Mouse (Mus musculus): ENCODE measurements around the gene Baat. TPM values are rescaled to one million over a fixed set of nuclear protein-coding genes. Genes with fewer than 3 reads are reported as not detected.
"Not testable (repeated sequence)": the region's sequence is repeated elsewhere in the genome, so short reads cannot be mapped to it uniquely, and the experiment has no call there.

Gene Baat
- total RNA-seq (2017) = not detected in 3 replicates

DNA sequence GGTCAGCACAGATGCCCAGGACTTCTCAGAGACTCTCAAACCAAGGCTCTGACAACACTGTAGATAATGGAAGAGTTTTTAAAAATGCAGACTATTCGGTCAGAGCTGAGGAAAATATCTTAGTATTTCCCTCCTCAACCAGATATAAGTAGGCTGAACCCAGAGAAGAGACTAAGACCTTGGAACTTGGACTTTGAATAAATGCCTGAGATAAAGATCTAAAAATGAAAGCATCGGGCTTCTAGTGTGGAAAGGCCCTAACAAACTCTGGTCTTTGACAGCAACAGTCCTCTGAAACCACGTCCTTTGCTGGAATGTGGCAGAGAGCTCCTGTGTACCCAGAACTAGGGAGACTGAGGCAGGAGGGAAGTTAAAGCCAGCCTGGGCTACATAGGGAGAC lies at the start of gene Baat:
Gene Baat (minus strand): TSS at position 172 of the 400 bp plus-strand sequence.
- no peak for ATAC-seq (replicated peaks; ENCODE audit: insufficient number of reproducible peaks, low FRiP score, low TSS enrichment, poor library complexity, severe bottlenecking)

DNA sequence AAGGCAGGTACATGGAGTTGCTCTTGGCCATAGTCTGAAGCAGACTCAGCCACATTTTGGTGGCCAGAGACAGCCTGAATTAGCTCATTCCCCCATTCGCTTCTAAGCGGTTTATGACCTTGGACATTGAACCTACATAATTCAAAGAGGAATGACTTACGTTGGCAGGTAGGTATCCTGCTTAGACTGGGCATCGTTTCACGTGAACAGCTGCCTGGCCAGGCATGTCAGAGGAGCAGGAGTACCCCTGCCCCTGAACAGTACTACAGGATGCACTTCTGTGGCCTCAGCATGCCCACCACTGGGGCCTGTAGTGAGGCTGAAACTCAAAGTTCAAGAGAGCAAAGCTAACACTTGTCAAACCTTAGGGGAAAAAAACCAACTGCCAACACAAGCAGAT lies 47.0 kb upstream of the Baat start:
- ATAC-seq (replicated peaks; ENCODE audit: insufficient number of reproducible peaks, low FRiP score, low TSS enrichment, poor library complexity, severe bottlenecking) = no peak

DNA sequence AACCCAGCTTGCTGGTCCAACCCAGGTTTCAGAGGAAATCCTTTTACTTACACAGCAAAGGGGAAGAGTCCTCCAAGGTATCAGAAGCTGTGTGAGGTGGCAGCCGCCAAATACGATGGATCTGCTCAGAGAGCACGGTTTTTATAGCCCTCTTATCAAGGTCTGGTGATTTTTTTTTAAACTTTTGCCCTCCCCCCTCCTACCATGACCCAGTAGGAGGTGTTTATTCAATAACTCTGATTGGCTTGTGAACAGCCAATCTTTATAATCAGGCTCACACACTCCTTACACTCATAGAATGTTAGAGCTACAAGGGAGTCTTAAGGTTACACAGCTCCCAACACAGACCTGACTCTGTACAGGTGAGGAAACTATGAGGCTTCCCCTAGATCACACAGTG lies 43.0 kb upstream of the Baat start, which contains the start of gene Aldob:
Gene Aldob (minus strand): TSS at position 164 of the 400 bp plus-strand sequence.
- ATAC-seq (replicated peaks; ENCODE audit: insufficient number of reproducible peaks, low FRiP score, low TSS enrichment, poor library complexity, severe bottlenecking) = no peak

DNA sequence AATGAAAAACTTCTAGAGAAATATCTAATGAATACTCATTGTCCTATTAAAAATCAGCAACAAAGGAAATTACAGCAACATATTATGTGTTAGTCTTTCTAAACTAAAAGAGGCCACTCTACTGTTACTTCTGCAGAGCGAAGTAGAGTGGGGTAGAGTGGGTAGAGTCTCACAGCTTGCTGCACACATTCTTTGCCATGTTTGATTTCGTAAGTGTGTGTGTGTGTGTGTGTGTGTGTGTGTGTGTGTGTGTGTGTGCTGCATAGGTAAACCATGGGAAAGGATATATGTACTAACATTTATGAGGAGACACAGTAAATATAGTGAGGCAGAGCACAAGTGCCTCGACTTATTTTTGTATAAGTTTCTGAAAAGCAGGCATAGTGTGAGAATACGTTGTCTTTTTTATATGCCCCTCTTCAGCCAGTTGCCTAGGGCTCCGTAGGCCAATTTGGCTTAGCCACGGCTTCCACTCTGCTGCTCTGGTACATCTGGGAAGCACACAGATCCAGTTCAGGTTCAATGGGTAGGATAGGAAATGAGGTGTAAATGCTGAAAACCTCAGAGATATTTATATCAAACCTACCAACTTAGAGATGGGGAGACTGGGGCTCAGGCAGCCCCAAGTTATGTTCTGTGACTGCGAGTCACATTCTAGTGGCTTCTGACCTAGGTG lies 41.3 kb upstream of the Baat start:
- ATAC-seq (replicated peaks; ENCODE audit: insufficient number of reproducible peaks, low FRiP score, low TSS enrichment, poor library complexity, severe bottlenecking) = no peak

DNA sequence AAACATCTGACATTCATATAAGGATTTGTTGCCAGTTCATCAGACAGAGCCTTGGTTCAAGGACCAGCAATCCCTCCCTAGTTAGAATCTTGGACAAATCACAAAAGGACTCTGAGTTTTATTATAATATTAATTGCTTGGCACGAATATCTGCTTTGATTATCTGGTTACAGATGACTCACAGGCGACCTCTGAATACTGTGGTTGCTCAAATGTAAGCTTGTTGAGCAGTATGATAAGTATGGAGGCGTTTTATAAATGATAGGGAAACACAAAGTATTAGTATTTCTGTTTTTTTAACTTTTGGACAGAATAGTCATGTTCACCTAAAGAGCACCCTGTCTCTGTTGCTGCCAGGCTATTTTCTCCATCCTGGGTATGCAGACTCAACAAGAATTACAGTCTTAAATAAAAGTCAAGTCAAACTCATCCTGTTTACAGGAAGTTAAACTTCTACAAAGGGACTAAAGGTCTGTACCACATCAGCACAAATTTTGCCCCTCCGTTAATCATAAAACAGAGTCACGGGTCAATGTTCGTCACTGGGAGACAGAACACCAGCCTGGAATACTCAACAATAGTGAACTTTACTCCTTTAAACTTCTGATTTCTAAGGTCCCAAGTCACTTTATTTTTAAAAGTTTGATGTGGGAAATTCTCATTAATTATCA lies 40.7 kb upstream of the Baat start:
- ATAC-seq (replicated peaks; ENCODE audit: insufficient number of reproducible peaks, low FRiP score, low TSS enrichment, poor library complexity, severe bottlenecking) = no peak

DNA sequence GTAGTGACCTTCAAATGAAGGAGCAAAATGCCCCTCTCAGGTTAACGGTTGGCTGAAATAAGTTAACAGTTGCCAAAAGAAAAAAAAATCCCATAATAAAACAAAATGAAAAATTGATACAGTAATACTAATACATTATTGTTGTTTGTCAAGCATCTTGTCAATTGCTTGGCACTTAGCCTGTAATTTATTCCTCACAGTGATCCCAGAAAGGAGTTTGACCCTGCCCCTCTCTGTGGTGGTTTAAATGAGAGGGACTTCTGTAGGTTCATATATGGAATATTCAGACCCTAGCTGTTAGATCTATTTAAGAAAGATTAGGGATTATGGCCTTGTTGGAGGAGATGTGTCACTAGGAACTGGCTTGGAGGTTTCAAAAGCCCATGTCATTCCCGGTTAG lies 39.7 kb upstream of the Baat start:
- no peak for ATAC-seq (replicated peaks; ENCODE audit: insufficient number of reproducible peaks, low FRiP score, low TSS enrichment, poor library complexity, severe bottlenecking)

DNA sequence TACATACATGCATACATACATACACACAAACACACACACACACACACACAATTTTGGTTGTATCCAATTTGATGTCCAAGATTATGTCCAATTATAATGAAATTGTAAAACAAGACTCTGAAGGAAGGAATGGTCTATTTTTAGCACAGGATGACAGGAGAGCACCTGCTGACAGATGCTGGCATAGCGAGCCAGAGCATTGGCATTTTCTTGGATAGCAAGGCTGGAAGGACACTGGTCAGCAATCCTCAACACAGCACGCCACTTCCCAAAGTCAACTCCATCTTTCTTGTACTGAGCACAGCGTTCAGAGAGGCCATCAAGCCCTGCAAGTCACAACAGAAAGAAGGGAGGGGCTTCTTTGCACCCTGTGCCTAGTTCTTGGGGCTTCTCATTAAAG lies 34.6 kb upstream of the Baat start:
- ATAC-seq (replicated peaks; ENCODE audit: insufficient number of reproducible peaks, low FRiP score, low TSS enrichment, poor library complexity, severe bottlenecking) = no peak

DNA sequence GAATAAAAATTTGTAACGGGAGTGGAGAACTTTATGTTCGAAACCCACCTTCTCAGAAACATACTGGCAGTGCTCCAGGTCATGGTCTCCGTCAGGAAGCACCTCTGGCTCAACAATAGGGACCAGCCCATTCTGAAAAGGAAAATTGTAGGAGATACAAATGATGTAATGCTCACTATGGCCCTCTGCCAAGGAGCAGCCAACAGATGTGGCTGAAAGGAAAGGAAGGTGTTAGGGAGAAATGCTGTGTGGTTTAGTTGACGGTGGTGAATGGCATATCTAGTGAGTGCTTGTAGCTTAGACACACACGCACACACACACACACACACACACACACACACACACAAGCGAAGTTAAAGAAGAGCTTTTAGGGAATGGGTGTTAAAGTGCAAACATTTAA lies 33.3 kb upstream of the Baat start:
- no peak for ATAC-seq (replicated peaks; ENCODE audit: insufficient number of reproducible peaks, low FRiP score, low TSS enrichment, poor library complexity, severe bottlenecking)

DNA sequence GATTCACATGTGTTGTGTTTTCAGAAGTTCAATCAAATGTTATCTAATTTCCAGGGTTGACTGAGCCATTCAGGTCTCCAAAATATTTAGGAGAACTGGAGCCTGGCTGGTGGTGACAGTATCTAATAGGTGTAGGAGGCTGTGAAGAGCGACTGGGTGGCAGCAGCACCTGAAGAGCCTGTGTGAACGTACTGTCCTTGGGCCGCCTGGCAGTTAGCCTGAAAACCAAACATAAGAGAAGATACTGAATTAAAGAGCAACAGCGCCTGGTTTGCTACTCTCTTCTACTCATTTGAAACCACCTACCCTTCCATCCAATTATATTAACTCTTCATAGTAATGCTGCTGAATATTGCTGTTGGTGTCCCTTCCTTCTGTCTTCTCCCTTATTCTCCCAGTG lies 30.3 kb upstream of the Baat start:
- no peak for ATAC-seq (replicated peaks; ENCODE audit: insufficient number of reproducible peaks, low FRiP score, low TSS enrichment, poor library complexity, severe bottlenecking)

DNA sequence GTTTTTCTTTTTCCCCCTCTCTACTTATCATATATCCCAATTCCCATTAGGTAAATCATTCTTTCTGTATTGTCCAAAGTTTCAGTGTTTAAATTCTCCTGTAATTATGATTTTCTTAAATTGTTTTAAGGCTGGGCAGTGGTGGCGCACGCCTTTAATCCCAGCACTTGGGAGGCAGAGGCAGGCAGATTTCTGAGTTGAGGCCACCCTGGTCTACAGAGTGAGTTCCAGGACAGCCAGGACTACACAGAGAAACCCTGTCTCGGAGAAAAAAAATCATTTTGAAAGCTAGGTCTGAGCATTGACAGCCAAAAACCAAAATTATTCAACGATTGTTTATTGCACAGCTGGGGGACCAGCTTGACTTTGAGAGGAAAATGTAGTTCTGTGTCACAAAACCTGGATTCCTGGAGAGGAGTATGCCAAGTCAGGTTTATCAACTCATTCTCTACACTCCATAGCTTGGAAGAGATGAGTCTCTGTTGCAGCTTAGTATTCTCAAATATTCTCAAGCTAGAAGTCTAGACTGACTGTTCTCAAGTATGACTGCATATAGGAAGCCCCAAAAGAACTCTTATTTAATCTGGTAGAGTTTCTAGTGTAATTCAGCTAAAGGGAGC lies 29.4 kb upstream of the Baat start:
- no peak for ATAC-seq (replicated peaks; ENCODE audit: insufficient number of reproducible peaks, low FRiP score, low TSS enrichment, poor library complexity, severe bottlenecking)

DNA sequence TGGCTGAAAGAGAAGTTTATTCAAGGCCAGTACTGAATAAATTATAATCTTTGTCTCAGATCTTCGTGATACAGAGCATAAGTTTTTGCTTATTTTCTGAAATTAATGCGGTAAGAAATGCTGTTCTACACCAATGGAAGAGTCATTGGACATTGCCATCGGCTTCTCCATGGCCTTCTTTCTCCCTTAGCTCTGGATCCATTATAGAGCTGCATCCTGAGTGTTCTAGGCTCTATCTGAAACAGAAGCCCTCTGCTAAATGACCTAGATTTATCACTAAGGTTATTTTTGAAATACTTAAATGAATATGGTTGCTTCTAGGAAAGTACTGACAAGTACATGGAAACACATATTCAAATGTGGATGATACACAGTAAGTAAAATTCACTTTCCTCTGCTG lies 28.7 kb upstream of the Baat start:
- ATAC-seq (replicated peaks; ENCODE audit: insufficient number of reproducible peaks, low FRiP score, low TSS enrichment, poor library complexity, severe bottlenecking) = no peak

DNA sequence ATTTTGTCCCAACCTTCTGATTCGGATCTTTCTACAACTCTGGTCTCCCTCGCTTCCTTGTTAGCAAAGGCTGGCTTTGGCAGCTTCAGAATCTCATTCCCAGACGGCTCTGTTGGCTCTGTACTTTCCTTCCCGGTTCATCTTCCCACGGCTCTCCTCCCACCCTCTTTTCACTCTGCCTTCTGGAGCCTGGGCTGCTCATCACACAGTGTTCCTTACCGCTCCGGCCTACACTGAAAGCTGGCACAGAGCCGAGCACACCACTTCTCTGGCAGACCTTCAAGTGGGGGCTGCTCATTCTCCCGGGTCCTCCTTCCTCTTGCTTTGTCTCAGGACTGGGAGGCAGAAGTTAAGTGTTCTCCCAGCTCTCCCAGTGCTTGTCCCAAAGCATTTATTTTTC lies 16.2 kb upstream of the Baat start:
- ATAC-seq (replicated peaks; ENCODE audit: insufficient number of reproducible peaks, low FRiP score, low TSS enrichment, poor library complexity, severe bottlenecking) = no peak

DNA sequence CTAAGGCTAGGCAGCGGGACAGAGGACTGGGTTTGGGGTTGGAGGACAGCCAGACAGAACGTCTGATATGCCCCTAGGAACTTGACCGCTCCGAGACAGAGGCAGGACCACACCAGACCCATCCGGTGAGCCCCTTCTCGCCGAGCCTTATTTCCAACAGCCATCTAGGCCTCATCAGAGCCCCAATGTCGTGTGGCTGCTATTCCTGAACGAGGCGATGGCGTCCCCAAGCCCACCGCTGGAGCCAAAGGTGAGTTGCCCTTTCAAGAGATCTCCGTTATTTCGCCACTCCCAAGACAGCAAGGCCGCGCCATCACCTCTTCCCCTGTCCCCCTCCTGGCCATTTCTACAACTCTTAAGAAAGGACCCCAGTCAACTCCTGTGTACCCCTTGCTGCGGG lies 15.0 kb upstream of the Baat start:
- ATAC-seq (replicated peaks; ENCODE audit: insufficient number of reproducible peaks, low FRiP score, low TSS enrichment, poor library complexity, severe bottlenecking) = no peak; the same call in 1 of the 2 replicates

DNA sequence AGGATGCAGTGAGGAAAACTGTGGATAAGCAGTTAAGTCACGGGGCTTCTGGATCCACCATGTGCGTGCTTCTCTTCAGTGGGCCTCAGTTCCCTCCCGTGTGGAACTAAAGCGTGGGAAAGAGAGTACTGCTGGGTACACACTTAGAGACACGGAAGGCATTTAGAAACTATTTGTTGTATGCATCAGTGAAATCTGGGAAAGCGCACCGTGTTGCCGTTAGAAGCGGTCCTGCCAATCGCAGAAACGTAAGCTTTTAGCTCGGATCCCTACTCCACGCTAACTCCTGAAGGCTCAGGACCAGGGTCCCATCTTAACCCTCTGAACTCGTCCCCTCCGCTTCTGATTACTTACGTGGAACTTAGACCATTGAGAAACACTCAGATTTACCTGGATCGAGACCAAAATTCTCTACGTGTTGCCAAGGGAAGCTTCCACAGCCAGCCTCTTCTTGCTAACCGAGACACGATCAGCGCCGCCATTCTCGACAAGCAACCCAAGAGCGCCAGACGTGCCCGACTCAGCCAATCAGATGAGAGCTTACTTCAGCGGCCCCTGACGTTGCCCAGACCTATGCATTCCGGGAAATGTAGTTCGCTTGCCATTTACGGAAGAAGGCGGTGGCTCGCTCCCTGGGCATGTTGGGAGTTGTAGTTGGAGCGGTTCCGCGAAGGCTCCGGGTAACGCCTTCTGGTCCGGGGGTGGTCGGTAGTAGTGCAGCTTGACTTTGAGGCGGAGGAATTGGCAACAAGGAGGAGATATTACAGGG lies 14.4 kb upstream of the Baat start, which contains the start of the genes Mrpl50 and Zfp189:
Gene Mrpl50 (minus strand): TSS at position 522 of the 769 bp plus-strand sequence.
Gene Zfp189 (plus strand): TSS at position 605 of the 769 bp plus-strand sequence.
- ATAC-seq (replicated peaks; ENCODE audit: insufficient number of reproducible peaks, low FRiP score, low TSS enrichment, poor library complexity, severe bottlenecking) = peak; percentile 99

DNA sequence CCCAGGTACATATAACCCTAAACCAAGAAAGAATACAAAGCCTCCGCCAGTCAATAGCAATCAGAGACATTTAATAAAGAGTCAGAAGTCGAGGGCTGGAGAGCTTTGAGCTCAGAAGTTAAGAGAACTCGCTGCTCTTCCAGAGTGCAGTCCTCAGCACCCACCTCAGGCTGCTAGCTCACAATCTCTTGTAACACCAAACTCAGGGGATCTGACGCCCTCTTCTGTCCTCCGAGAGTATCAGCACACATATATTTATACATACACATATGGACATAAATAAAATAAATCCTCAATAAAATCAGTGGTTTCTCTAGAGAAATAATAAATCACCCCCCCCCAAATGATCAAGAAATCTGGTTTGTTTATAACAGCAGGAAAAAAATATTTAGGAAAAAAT lies 13.1 kb upstream of the Baat start:
- no peak for ATAC-seq (replicated peaks; ENCODE audit: insufficient number of reproducible peaks, low FRiP score, low TSS enrichment, poor library complexity, severe bottlenecking)

DNA sequence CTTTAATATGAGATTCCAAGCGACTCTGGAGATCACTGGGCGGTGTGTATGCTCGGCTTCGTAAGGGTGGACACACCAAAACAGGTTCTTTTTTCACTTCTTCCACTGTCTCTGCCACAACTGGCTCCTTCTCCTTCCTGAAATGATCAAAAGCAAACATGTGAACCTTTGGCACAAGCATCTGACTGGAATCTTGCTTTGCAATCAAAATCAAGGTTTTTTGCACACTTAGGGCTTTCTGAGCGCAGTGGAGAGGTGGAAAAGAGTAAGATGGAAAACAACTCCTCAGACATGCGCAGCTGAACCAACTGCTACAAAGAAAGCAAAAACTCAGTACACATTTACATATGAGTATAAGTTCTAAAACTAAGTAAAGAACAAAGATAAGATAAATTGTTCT lies 8.1 kb upstream of the Baat start:
- no peak for ATAC-seq (replicated peaks; ENCODE audit: insufficient number of reproducible peaks, low FRiP score, low TSS enrichment, poor library complexity, severe bottlenecking)

DNA sequence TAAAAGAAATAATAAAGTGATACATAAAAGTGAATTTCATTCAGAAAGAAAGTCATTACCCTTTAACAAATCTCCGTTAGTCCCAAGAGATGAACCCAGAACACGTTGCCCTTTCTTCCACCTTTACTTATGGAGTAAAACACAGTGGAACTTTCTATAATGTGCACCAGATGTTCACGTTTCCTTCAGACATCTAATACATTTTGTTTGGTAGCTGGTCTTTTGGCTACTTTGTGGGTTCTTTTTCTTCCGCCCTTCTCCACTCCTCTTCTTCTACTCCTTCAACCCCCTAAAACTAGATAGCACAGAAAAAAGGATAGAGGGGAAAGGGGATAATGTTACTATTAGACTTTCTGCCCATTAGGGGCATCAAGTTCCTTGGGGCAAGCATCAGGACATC lies 6.3 kb upstream of the Baat start:
- no peak for ATAC-seq (replicated peaks; ENCODE audit: insufficient number of reproducible peaks, low FRiP score, low TSS enrichment, poor library complexity, severe bottlenecking)

DNA sequence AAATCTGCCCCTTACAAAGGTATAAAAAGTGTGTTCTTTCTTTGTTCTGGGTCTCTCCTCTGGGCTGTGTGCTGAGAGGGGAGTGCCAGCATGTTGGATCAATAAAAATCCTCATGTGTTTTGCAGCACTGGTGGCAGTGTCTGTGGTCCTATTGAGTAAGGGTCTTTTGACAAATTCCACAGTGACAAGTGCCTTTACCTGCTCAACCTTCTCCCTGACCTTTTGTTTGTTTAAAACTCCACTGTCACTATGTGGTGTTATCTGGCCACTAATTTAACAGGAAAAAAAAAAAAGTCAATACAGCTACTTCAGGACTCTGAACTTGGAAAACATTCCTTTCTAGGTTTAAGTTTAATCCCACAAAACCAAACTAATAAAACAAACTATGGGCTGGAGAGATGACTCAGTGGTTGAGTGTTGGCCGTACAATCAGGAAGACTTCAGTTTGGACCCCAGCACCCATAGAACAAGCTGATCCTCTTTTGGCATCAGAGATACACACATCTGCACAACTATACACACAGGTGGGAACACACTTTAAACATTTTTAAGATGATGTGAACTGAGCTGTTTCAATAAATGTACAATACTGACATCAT lies 4.0 kb upstream of the Baat start:
- not testable (repeated sequence) for ATAC-seq (replicated peaks; ENCODE audit: insufficient number of reproducible peaks, low FRiP score, low TSS enrichment, poor library complexity, severe bottlenecking)

DNA sequence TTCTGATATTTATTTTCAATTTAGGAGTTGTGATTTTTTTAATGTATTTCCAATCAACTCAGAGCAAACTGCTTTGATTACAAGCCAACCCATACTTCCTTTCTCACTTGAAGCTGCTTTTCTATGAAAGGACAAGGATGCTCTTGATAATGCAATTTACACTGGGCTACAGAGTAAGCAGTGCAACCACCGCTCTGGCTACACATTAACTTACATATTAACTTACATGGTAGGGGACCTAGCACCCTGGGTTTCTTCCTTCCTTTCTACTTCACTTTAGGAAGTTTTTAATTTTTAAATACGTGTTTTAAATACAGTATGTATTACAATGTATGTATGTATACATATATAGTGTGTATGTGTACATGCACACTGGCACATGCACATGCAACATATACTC lies 2.8 kb upstream of the Baat start:
- ATAC-seq (replicated peaks; ENCODE audit: insufficient number of reproducible peaks, low FRiP score, low TSS enrichment, poor library complexity, severe bottlenecking) = no peak
